Mouse (Mus musculus): ENCODE results near the gene Uhrf1bp1l.

Uhrf1bp1l gene

GRCm38 (mm10) chr10:89747221-89747905, 2.6 kb downstream of the Uhrf1bp1l start:
- no peak for DNase-seq

GRCm38 (mm10) chr10:89747911-89748310, 3.1 kb downstream of the Uhrf1bp1l start:
- DNase-seq: no peak

GRCm38 (mm10) chr10:89748619-89749018, 3.8 kb downstream of the Uhrf1bp1l start:
- DNase-seq: no peak

- DNase-seq: no peak
Measured at GRCm38 (mm10) chr10:89751069-89751468, 6.3 kb downstream of the Uhrf1bp1l start.

GRCm38 (mm10) chr10:89755231-89755630, 10.4 kb downstream of the Uhrf1bp1l start:
- no peak for DNase-seq

- DNase-seq: no peak
Measured at GRCm38 (mm10) chr10:89760772-89761171, 16.0 kb downstream of the Uhrf1bp1l start.

- no peak for DNase-seq
Measured at GRCm38 (mm10) chr10:89764457-89765121, 19.8 kb downstream of the Uhrf1bp1l start.

- DNase-seq: no peak
Measured at GRCm38 (mm10) chr10:89765790-89766714, 21.3 kb downstream of the Uhrf1bp1l start.

GRCm38 (mm10) chr10:89768352-89769020, 23.7 kb downstream of the Uhrf1bp1l start:
- no peak for DNase-seq

GRCm38 (mm10) chr10:89769096-89769495, 24.3 kb downstream of the Uhrf1bp1l start:
- DNase-seq: no peak

- DNase-seq: no peak
Measured at GRCm38 (mm10) chr10:89771894-89772293, 27.1 kb downstream of the Uhrf1bp1l start.

- DNase-seq: no peak
Measured at GRCm38 (mm10) chr10:89776029-89776428, 31.2 kb downstream of the Uhrf1bp1l start.

GRCm38 (mm10) chr10:89791870-89792269, 47.1 kb downstream of the Uhrf1bp1l start:
- DNase-seq: no peak

GRCm38 (mm10) chr10:89794121-89794520, 49.3 kb downstream of the Uhrf1bp1l start:
- no peak for DNase-seq

- DNase-seq: no peak
Measured at GRCm38 (mm10) chr10:89819146-89819545, 74.4 kb downstream of the Uhrf1bp1l start.

- DNase-seq: no peak
Measured at GRCm38 (mm10) chr10:89823906-89824305, 79.1 kb downstream of the Uhrf1bp1l start.

GRCm38 (mm10) chr10:89826896-89827295, 82.1 kb downstream of the Uhrf1bp1l start:
- no peak for DNase-seq

- no peak for DNase-seq
Measured at GRCm38 (mm10) chr10:89832334-89832733, 87.5 kb downstream of the Uhrf1bp1l start.

GRCm38 (mm10) chr10:89833166-89833565, 88.4 kb downstream of the Uhrf1bp1l start:
- no peak for DNase-seq

GRCm38 (mm10) chr10:89837476-89837875, 92.7 kb downstream of the Uhrf1bp1l start:
- DNase-seq: no peak

GRCm38 (mm10) chr10:89838834-89839233, 94.0 kb downstream of the Uhrf1bp1l start:
- DNase-seq: no peak

- no peak for DNase-seq
Measured at GRCm38 (mm10) chr10:89850951-89851350, 106.2 kb downstream of the Uhrf1bp1l start.

Data from right cerebral cortex, postnatal 25 days (tissue).